Mouse (Mus musculus): ENCODE measurements around the gene Zcchc24.

The Zcchc24 gene

DNA sequence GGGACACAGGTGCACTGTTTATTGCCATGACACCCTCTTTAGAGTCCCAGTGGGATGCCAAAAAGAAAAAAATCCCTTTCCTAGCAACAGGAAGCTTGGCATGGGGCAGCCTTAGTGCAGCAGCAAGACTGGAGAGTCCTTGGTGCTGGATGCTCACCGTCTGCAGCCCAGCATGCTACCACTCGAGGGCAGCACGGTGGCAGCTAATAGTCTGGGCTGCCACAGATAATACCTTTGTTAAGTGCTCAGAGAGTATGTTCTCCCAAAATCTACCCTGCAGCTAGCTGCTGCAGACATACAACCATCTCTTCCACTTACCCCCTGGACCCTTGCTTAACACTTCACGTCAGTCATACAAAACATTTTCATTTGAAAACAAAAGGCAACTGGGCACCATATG is 55.4 kb downstream of the Zcchc24 start:
- DNase-seq = no peak

GRCm38 (mm10) chr14:25711602-25712001 is 57.2 kb downstream of the Zcchc24 start:
- no peak for DNase-seq

GRCm38 (mm10) chr14:25711177-25711576 is 57.7 kb downstream of the Zcchc24 start:
- no peak for DNase-seq

DNA sequence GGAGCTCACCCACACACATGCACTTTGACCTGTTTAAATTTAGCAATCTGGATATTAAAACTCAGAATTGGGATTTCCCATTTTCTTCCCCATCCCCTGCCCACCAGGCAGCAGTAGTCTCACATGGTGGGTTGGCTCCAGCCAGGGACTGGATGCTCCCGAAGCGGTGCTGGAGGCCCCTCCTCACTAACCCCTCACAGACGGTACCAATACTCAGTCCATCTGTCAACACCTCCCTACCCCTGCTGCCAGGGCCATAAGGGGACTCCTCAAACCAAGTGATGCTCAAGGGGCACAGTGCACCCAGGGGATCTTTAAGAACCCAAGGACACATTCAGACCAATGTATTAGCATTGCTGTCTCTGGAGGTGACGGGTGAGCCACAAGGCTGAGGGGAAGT is 58.2 kb downstream of the Zcchc24 start:
- no peak for DNase-seq

GRCm38 (mm10) chr14:25710073-25710472 is 58.8 kb downstream of the Zcchc24 start:
- no peak for DNase-seq

GRCm38 (mm10) chr14:25708917-25709316 is 59.9 kb downstream of the Zcchc24 start:
- DNase-seq = no peak

- no peak for DNase-seq
These were observed 60.4 kb downstream of the Zcchc24 start for GRCm38 (mm10) chr14:25708451-25708850.

GRCm38 (mm10) chr14:25707691-25708181 is 61.1 kb downstream of the Zcchc24 start:
- no peak for DNase-seq

DNA sequence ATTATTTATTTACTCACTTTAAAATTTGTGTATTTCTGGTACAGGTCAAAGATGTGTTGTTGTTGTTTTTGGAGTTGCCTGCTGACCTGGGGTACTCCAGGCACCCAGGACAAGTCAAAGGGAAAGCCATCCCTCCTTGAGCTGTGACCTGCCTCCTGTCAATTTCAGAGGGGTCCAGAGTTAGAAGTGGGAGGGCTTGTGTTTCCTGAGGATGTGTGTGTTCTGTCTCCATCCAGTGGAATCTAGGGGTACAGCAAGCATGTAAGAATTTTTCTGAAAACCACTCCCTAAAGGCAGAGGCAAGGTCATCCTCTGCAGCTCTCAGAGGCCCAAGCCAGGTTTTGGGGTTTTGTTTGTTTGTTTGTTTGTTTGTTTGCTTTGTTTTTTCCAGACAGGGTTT is 66.9 kb downstream of the Zcchc24 start:
- no peak for DNase-seq

GRCm38 (mm10) chr14:25696356-25696755 is 72.5 kb downstream of the Zcchc24 start:
- no peak for DNase-seq

- DNase-seq = peak; percentile 25
These were observed 73.8 kb downstream of the Zcchc24 start for GRCm38 (mm10) chr14:25695059-25695458.

DNA sequence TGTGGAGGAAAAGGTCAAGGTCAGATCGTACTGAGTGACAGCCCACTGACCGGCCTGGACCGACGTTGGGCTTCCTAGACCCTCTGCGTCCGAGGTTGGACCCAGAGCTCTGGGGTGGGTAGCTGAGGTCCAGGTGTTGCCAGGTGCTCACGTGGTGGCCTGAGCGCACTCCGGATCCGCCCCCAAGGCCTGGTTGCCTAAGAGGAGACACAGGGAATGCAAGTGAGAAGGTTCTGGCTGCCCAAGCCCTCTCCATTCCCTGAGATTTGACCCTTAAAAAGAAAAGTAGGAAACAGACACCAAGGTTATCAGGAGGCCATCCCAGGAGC is 74.3 kb downstream of the Zcchc24 start:
- no peak for DNase-seq

DNA sequence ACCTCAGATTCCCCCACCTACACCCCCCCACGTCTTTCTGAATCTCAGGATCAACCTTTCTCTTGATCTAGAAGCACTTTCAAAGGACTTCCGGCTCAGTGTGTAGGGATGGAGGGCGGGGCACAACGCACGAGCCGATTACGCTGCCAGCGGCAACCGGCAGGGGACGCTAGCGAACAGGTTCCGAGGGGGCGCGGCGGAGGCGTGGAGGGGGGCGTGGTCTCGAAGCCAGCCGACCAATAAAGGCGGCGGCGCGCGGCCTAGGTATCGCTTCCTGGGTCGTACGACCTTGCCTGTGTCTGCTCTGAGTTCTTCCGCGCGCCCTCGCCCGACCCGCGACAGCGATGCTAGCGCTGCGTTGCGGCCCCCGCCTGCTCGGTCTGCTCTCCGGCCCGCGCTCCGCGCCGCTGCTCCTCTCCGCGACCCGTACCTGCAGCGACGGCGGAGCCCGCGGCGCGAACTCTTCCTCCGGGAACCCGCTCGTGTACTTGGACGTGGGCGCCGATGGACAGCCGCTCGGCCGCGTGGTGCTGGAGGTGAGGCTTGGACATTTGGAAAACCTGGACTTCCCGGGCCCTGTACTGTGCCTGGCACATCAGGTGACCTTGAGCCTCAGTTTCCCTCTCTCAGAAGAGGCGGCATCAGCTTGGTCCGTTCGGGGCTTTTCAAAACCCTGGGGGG is 74.8 kb downstream of the Zcchc24 start, which contains the start of gene Ppif:
Gene Ppif, plus strand, starts transcription at position 267 of the 681 bp plus-strand sequence.
- peak; percentile 95 for DNase-seq

- DNase-seq = peak; percentile 64
These were observed 75.5 kb downstream of the Zcchc24 start for GRCm38 (mm10) chr14:25693271-25693887.

DNA sequence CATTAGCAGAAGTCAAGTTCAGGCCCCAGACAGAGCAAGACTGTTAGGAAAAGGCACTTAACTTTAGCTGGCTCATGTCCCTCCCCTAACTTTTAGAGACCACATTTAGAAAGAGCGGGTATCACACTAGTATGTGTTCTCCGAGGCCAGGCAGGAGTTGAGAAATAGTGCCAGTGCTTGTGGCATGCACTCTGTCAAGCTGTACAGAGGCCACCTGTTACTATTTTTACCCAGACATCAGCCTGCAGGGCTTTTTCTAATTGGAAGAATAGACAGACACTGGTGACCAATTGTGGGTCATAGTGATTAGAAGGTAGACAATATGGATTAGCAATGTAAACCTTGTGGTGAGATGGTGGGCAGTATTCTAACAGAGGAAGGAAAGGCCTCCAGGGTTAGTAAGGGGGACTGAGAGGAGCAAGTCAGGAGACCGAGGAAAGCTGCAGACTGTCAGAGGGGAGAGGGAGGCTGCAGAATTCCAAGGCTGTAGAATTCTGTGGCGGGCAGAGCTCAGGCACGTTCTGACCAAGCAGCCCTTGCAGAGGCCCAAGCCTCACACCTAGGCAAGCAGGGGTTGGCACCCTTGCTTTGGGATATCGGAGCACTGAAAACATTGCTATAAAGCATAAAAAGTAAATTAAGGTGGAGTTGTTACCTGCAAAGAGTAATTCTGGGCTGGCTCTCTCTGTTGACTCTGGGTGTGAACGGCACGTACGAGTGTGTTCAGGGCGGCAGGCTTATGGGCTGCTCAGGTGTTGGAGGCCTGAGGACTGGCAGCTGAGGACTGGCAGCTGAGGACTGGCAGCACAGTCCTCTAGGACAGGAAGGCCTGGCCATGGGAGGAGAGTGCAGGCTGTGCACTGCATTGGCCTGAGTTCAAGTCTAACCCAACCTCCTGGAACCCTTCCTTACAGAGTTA is 81.6 kb downstream of the Zcchc24 start:
- no peak for DNase-seq

- no peak for DNase-seq
These were observed 82.5 kb downstream of the Zcchc24 start for GRCm38 (mm10) chr14:25686216-25686945.

DNA sequence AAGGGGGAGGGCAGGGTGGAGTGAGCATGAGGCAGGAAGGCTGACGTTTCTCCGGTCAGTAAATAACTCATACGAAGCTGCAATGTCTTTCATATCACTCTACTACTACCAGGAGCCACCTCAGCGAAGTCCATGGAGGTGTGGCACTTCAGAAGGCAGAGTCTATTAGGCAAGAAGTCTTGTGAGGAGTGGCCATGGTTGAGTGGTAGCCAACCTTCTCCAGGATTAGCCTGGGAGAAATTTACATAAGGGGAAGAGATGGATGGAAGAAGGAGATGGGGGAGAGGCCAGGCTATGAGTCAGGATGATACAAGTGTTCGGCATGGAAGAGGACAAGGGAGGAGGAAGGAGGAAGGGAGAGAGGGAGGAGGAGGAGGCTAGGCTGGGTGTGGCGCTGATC is 86.8 kb downstream of the Zcchc24 start:
- DNase-seq = no peak

DNA sequence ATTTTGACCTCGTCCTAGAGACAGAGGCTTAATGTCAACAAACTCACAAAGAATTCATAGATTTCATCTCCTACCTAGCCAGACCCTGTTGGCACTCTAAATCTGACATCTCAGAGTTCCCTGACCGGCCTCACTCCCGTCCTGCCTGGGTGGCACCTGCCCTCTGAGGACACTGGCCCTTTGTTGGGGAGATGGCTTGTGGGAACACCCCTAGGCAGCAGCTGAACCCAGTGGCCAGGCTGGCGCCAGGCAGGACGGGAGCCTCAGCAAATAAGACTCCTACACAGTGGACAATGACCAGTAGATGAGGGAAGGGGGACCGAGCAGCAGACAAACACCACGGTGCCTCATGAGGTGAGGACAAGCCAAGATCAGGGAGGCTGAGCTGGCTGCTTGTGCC is 89.2 kb downstream of the Zcchc24 start:
- DNase-seq = no peak

- no peak for DNase-seq
These were observed 101.3 kb downstream of the Zcchc24 start for GRCm38 (mm10) chr14:25667587-25667986.

DNA sequence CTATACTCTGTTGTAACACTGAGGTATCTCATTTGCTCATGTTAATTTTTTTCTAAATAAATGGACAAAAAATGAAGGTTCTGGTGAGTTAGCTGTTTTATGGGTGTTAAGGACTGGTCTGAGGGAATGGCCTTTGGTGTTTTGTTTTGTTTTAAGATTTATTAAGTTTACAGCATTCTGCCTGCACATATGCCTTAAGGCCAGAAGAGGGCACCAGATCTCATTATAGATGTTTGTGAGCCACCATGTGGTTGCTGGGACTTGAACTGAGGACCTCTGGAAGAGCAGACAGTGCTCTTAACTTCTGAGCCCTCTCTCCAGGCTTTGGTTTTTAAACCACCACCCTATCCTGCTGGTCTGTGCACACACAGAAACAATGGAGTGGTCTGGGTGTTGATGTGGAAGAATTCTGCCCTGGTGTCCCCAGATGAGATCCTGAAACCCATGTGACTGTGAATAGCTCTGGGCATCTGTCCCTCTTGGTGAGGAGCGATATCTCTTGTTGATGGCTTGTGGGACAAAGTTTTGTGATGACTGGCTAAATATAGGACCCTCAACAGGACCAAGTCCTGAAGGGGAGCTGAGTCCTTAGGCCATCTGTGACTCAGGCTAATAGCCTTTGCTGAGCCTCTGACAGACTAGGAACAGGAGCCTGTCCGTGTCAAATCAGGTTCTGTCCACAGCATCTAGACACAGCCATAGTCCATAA is 102.0 kb downstream of the Zcchc24 start:
- no peak for DNase-seq

DNA sequence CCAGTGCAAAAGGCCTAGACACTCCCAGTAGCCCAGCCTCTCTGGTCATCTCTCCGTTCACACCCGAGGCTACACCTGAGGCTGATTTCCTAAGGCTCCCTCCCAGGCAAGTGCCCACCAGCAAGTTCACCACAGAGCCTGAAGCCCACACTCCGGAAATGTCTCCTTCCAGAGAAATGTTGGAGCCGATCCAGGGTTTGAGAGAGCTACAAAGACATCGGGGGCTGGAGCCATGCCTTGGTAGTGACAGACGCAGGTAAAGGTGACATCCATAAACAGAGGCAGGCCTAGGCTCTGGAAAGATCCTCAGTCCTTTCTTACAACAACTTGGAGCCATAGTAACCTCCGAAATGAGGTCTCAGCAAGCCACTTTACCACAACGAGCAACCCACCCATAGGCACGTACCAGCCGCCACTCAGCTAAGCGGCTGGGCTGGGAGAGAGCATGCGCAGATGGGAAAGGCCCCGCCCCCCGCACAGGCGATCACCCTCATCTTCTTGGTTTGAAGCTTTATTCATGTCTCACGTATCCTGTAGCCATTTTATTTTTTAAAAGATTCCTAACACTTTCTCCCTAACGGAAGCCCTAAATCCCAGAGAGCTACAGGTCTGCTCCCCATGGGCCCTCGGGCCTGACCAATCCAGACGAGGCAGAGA is 103.4 kb downstream of the Zcchc24 start:
- peak; percentile 35 for DNase-seq

- peak; percentile 52 for DNase-seq
These were observed 104.5 kb downstream of the Zcchc24 start for GRCm38 (mm10) chr14:25664310-25664695.
